Mouse (Mus musculus) B cell, adult 62 days (primary cell): ENCODE measurements around the gene Mpig6b. TPM values are rescaled to one million over a fixed set of nuclear protein-coding genes. Genes with fewer than 3 reads are reported as not detected.

Experiments
- total RNA-seq: library from RNA; stranded (reverse); gene quantifications from 4 replicates; pipeline ENCODE4 v1.2.4, GENCODE M21; 2023

The Mpig6b gene
- total RNA-seq, 1 experiment from 2014 or later: not detected

Other genes with a start within 250 kb of the Mpig6b start
- gene Stk19, start 229.2 kb downstream of the Mpig6b start, total RNA-seq: 70.2 to 78.8 TPM (median 74.6 TPM) in 4 replicates
- gene Dxo, start 229.2 kb downstream of the Mpig6b start, total RNA-seq: 83.3 to 87.2 TPM (median 86.2 TPM) in 4 replicates
- 99.2 to 119 TPM (median 104 TPM) in 4 replicates for gene Skiv2l, start 216.0 kb downstream of the Mpig6b start, total RNA-seq
- gene Nelfe, start 215.8 kb downstream of the Mpig6b start, total RNA-seq: 31.6 to 38.4 TPM (median 32.6 TPM) in 4 replicates
- gene Cfb, start 203.7 kb downstream of the Mpig6b start, total RNA-seq: 0.60 TPM in 1 of 4 replicates, not detected in the others
- 11.5 to 12.8 TPM (median 11.9 TPM) in 4 replicates for gene Zbtb12, start 186.7 kb downstream of the Mpig6b start, total RNA-seq
- gene Gm20547, start 184.1 kb downstream of the Mpig6b start, total RNA-seq: not detected in 4 replicates
- gene C2, start 167.9 kb downstream of the Mpig6b start, total RNA-seq: 1.6 to 3.1 TPM (median 3.1 TPM) in 4 replicates
- 145 to 166 TPM (median 150 TPM) in 4 replicates for gene Ehmt2, start 167.7 kb downstream of the Mpig6b start, total RNA-seq
- gene Slc44a4, start 151.7 kb downstream of the Mpig6b start, total RNA-seq: not detected in 4 replicates
- gene Neu1, start 134.9 kb downstream of the Mpig6b start, total RNA-seq: 91.5 to 104 TPM (median 98.0 TPM) in 4 replicates
- gene Hspa1b, start 106.9 kb downstream of the Mpig6b start, total RNA-seq: 143 to 677 TPM (median 225 TPM) in 4 replicates
- gene Gm20481, start 96.3 kb downstream of the Mpig6b start, total RNA-seq: 1.1 TPM in 1 of 4 replicates, not detected in the others
- 69.3 to 362 TPM (median 119 TPM) in 4 replicates for gene Hspa1a, start 94.0 kb downstream of the Mpig6b start, total RNA-seq
- gene Hspa1l, start 93.5 kb downstream of the Mpig6b start, total RNA-seq: 0.24 to 0.40 TPM in 2 of 4 replicates, not detected in the others
- 27.8 to 35.0 TPM (median 28.9 TPM) in 4 replicates for gene Lsm2, start 84.3 kb downstream of the Mpig6b start, total RNA-seq
- gene Vars, start 65.2 kb downstream of the Mpig6b start, total RNA-seq: 237 to 278 TPM (median 258 TPM) in 4 replicates
- 0.28 to 0.52 TPM (median 0.30 TPM) in 4 replicates for gene Vwa7, start 49.6 kb downstream of the Mpig6b start, total RNA-seq
- gene Sapcd1, start 38.2 kb downstream of the Mpig6b start, total RNA-seq: 3.0 to 6.4 TPM (median 4.1 TPM) in 4 replicates
- 8.7 to 15.9 TPM (median 11.2 TPM) in 4 replicates for gene Msh5, start 19.4 kb downstream of the Mpig6b start, total RNA-seq
- gene Clic1, start 16.2 kb downstream of the Mpig6b start, total RNA-seq: 185 to 195 TPM (median 191 TPM) in 4 replicates
- gene Ddah2, start 7.1 kb downstream of the Mpig6b start, total RNA-seq: 2.2 to 6.0 TPM (median 4.3 TPM) in 4 replicates
- gene Ly6g6c, start 796 bp downstream of the Mpig6b start, total RNA-seq: not detected in 4 replicates
- gene Ly6g6e, start 10.7 kb upstream of the Mpig6b start, total RNA-seq: not detected in 4 replicates
- not detected in 4 replicates for gene Ly6g6d, start 11.9 kb upstream of the Mpig6b start, total RNA-seq
- not detected in 4 replicates for gene Ly6g6f, start 19.4 kb upstream of the Mpig6b start, total RNA-seq
- gene Abhd16a, start 23.1 kb upstream of the Mpig6b start, total RNA-seq: 72.8 to 85.6 TPM (median 76.5 TPM) in 4 replicates
- gene Ly6g5c, start 42.1 kb upstream of the Mpig6b start, total RNA-seq: not detected in 4 replicates
- 0.66 to 1.6 TPM (median 1.3 TPM) in 4 replicates for gene Ly6g5b, start 49.2 kb upstream of the Mpig6b start, total RNA-seq
- 19.6 to 24.1 TPM (median 22.1 TPM) in 4 replicates for gene Gpank1, start 55.3 kb upstream of the Mpig6b start, total RNA-seq
- gene Csnk2b, start 55.9 kb upstream of the Mpig6b start, total RNA-seq: 114 to 130 TPM (median 122 TPM) in 4 replicates
- gene D17H6S53E, start 60.2 kb upstream of the Mpig6b start, total RNA-seq: 12.0 to 17.1 TPM (median 14.5 TPM) in 4 replicates
- gene Apom, start 65.9 kb upstream of the Mpig6b start, total RNA-seq: 1.2 to 1.6 TPM in 2 of 4 replicates, not detected in the others
- 465 to 496 TPM (median 476 TPM) in 4 replicates for gene Bag6, start 69.0 kb upstream of the Mpig6b start, total RNA-seq
- 337 to 364 TPM (median 345 TPM) in 4 replicates for gene Prrc2a, start 98.7 kb upstream of the Mpig6b start, total RNA-seq
- 2.7 to 6.9 TPM (median 4.0 TPM) in 4 replicates for gene Aif1, start 109.9 kb upstream of the Mpig6b start, total RNA-seq
- 33.5 to 53.9 TPM (median 46.9 TPM) in 4 replicates for gene Lst1, start 122.3 kb upstream of the Mpig6b start, total RNA-seq
- gene Ltb, start 128.3 kb upstream of the Mpig6b start, total RNA-seq: 591 to 612 TPM (median 606 TPM) in 4 replicates
- 9.1 to 13.6 TPM (median 11.4 TPM) in 4 replicates for gene Tnf, start 135.8 kb upstream of the Mpig6b start, total RNA-seq
- gene Lta, start 139.2 kb upstream of the Mpig6b start, total RNA-seq: 39.2 to 45.1 TPM (median 41.7 TPM) in 4 replicates
- gene Gm16181, start 154.7 kb upstream of the Mpig6b start, total RNA-seq: not detected in 4 replicates
- 1.7 to 4.6 TPM (median 2.7 TPM) in 4 replicates for gene Atp6v1g2, start 167.5 kb upstream of the Mpig6b start, total RNA-seq
- gene Nfkbil1, start 169.6 kb upstream of the Mpig6b start, total RNA-seq: 11.2 to 14.6 TPM (median 13.4 TPM) in 4 replicates
- gene Ddx39b, start 175.6 kb upstream of the Mpig6b start, total RNA-seq: 399 to 443 TPM (median 429 TPM) in 4 replicates
- 1,754 to 1,882 TPM (median 1,817 TPM) in 4 replicates for gene H2-D1, start 196.5 kb upstream of the Mpig6b start, total RNA-seq